Mouse (Mus musculus): ENCODE results near the gene Ncor2. TPM values are rescaled to one million over a fixed set of nuclear protein-coding genes. Genes with fewer than 3 reads are reported as not detected.
A peak's percentile ranks its signal among the peaks of the same experiment; 100 is the strongest.

The Ncor2 gene
- total RNA-seq, 2 experiments from 2014 or later = 291 to 298 TPM

- DNase-seq (ENCODE audit: low spot score in 2 of 2) = no peak
Observed at GRCm38 (mm10) chr5:125039377-125040027, 139.5 kb downstream of the Ncor2 start.

GRCm38 (mm10) chr5:125036483-125036882 lies 142.5 kb downstream of the Ncor2 start:
- DNase-seq (ENCODE audit: low spot score in 2 of 2) = no peak

- DNase-seq (ENCODE audit: low spot score in 2 of 2) = no peak
Observed at GRCm38 (mm10) chr5:125028911-125029310, 150.1 kb downstream of the Ncor2 start.

- peak; percentile 50 to 83 for DNase-seq (ENCODE audit: low spot score in 2 of 2)
Observed at GRCm38 (mm10) chr5:125028371-125028770, 150.6 kb downstream of the Ncor2 start.

- peak in 1 of 2 experiments; percentile 55 for DNase-seq (ENCODE audit: low spot score in 2 of 2)
Observed at GRCm38 (mm10) chr5:125024002-125024401, 155.0 kb downstream of the Ncor2 start.

- peak in 1 of 2 experiments; percentile 58 for DNase-seq (ENCODE audit: low spot score in 2 of 2)
Observed at GRCm38 (mm10) chr5:125021298-125021697, 157.7 kb downstream of the Ncor2 start.

- DNase-seq (ENCODE audit: low spot score in 2 of 2) = no peak
Observed at GRCm38 (mm10) chr5:125019099-125019498, 159.9 kb downstream of the Ncor2 start.

GRCm38 (mm10) chr5:125017332-125017731 lies 161.7 kb downstream of the Ncor2 start:
- no peak for DNase-seq (ENCODE audit: low spot score in 2 of 2)

GRCm38 (mm10) chr5:125016421-125017242 lies 162.4 kb downstream of the Ncor2 start:
- no peak for DNase-seq (ENCODE audit: low spot score in 2 of 2)

GRCm38 (mm10) chr5:125015576-125015975 lies 163.4 kb downstream of the Ncor2 start:
- DNase-seq (ENCODE audit: low spot score in 2 of 2) = no peak

- DNase-seq (ENCODE audit: low spot score in 2 of 2) = no peak
Observed at GRCm38 (mm10) chr5:125015066-125015465, 164.0 kb downstream of the Ncor2 start.

- DNase-seq (ENCODE audit: low spot score in 2 of 2) = peak in 1 of 2 experiments; percentile 72
Observed at GRCm38 (mm10) chr5:125014497-125014896, 164.5 kb downstream of the Ncor2 start.

- DNase-seq (ENCODE audit: low spot score in 2 of 2) = no peak
Observed at GRCm38 (mm10) chr5:125011628-125012027, 167.4 kb downstream of the Ncor2 start.

GRCm38 (mm10) chr5:125011166-125011565 lies 167.9 kb downstream of the Ncor2 start:
- DNase-seq (ENCODE audit: low spot score in 2 of 2) = no peak

- DNase-seq (ENCODE audit: low spot score in 2 of 2) = no peak
Observed at GRCm38 (mm10) chr5:125006896-125007295, 172.1 kb downstream of the Ncor2 start.

GRCm38 (mm10) chr5:125005871-125006652 lies 173.0 kb downstream of the Ncor2 start:
- peak in 1 of 2 experiments; percentile 37 for DNase-seq (ENCODE audit: low spot score in 2 of 2)

- DNase-seq (ENCODE audit: low spot score in 2 of 2) = no peak
Observed at GRCm38 (mm10) chr5:125003873-125004255, 175.2 kb downstream of the Ncor2 start.

- no peak for DNase-seq (ENCODE audit: low spot score in 2 of 2)
Observed at GRCm38 (mm10) chr5:125002969-125003872, 175.8 kb downstream of the Ncor2 start, which contains the start of gene Rflna. Gene Rflna, plus strand, starts transcription at chr5:125003221.

- DNase-seq (ENCODE audit: low spot score in 2 of 2) = no peak
Observed at GRCm38 (mm10) chr5:125000756-125001250, 178.2 kb downstream of the Ncor2 start.

GRCm38 (mm10) chr5:124997913-124998312 lies 181.1 kb downstream of the Ncor2 start:
- DNase-seq (ENCODE audit: low spot score in 2 of 2) = no peak
